Comparison of ENCODE assay signal across 28 mouse cellular contexts in the genomic region with DNA sequence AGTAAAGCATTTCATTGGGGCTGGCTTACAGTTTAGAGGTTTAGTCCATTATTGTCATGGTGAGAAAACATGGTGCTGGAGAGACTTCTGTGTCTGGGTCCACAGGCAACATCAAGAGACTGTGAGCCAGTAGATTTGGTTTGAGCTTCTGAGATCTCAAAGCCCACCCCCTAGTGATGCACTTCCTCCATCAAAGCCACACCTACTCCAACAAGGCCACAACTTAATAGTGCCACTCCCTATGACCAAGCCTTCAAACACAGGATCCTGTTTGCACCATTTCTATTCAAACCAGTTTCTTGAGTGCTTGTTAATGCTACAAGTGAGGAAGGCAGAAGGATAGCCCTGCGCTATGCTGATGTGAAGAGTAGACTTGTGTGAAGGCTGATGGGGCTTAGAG. TPM values are rescaled to one million over a fixed set of nuclear protein-coding genes. Genes with fewer than 3 reads are reported as not detected.
DNase-seq lines count a peak whose midpoint lies in the region; ATAC-seq and TF ChIP-seq lines count a peak whose summit lies in the region.
"Had no signal": no experiment of that assay in that cellular context is flagged by ENCODE, and none has a peak within 500 bp of the region (broad histone marks: within the 10 kb centered on the region; RNA-seq: fewer than 3 reads in every experiment).

No protein-coding gene starts in this region.

- no peak for TF ChIP-seq CTCF in MEL (IDR thresholded peaks at IDR 0.05 in 2 of 3, conservative IDR thresholded peaks at IDR 0.05 in 1 of 3; ENCODE audit: control insufficient read depth in 1 of 3, insufficient read depth in 1 of 3, low read depth in 2 of 3, low read length in 3 of 3, poor library complexity in 1 of 3, severe bottlenecking in 1 of 3)
- TF ChIP-seq CTCF in stomach, postnatal 0 days (IDR thresholded peaks at IDR 0.05; ENCODE audit: low read depth) = no peak

- TF ChIP-seq POLR2A in MEL (IDR thresholded peaks at IDR 0.05; ENCODE audit: control insufficient read depth in 1 of 2, insufficient read depth in 1 of 2, low read depth in 1 of 2, low read length in 2 of 2, poor library complexity in 1 of 2) = no peak

- no peak overlapping the region for H3K4me3 ChIP-seq in MEL (ENCODE audit: control insufficient read depth in 1 of 2, insufficient read depth in 1 of 2, low read depth in 2 of 2, low read length in 2 of 2)
- H3K4me3 ChIP-seq in stomach, postnatal 0 days (ENCODE audit: low read depth, low read length) = no peak overlapping the region
- H3K4me3 ChIP-seq in forebrain, embryonic 11.5 days (ENCODE audit: low read depth, low read length) = no peak overlapping the region
- H3K4me3 ChIP-seq: embryonic facial prominence, embryonic 12.5 days; embryonic facial prominence, embryonic 15.5 days; forebrain, embryonic 12.5 days; forebrain, embryonic 15.5 days; heart, embryonic 12.5 days; heart, embryonic 15.5 days; hindbrain, embryonic 10.5 days; hindbrain, embryonic 13.5 days had no signal

- no peak for TF ChIP-seq EP300 in MEL (IDR thresholded peaks at IDR 0.05; ENCODE audit: low read depth in 1 of 2, low read length in 2 of 2)
- TF ChIP-seq EP300 in stomach, postnatal 0 days (optimal IDR thresholded peaks at IDR 0.05) = no peak

- 92% methylated on average over 1 of the region's 1 CpGs for WGBS in stomach, postnatal 0 days
- whole genome bisulfite sequencing in forebrain, embryonic 11.5 days = 97% methylated on average over 1 of the region's 1 CpGs

- no peaks in the 10 kb centered on the region for H3K27me3 ChIP-seq in MEL (ENCODE audit: control insufficient read depth in 1 of 2, insufficient read depth in 2 of 2, low read length in 2 of 2)
- H3K27me3 ChIP-seq in stomach, postnatal 0 days (ENCODE audit: control insufficient read depth, insufficient read depth, low read length) = no peaks in the 10 kb centered on the region
- H3K27me3 ChIP-seq in forebrain, embryonic 11.5 days (ENCODE audit: control insufficient read depth, insufficient read depth, low read length) = no peaks in the 10 kb centered on the region
- H3K27me3 ChIP-seq: embryonic facial prominence, embryonic 12.5 days; embryonic facial prominence, embryonic 15.5 days; forebrain, embryonic 12.5 days; forebrain, embryonic 15.5 days; heart, embryonic 12.5 days; heart, embryonic 15.5 days; hindbrain, embryonic 13.5 days; Patski had no signal

- no peaks in the 10 kb centered on the region for H3K79me2 ChIP-seq in MEL (ENCODE audit: control insufficient read depth, insufficient read depth, low read length, poor library complexity)

- DNase-seq in ES-CJ7 (ENCODE audit: low read depth, low spot score) (peak; percentile 33), MEL (ENCODE audit: low read depth, low spot score) (peak; percentile 52)
- DNase-seq in induced T-regulatory cell, adult 2 months (ENCODE audit: low read depth) = peak; percentile 44
- DNase-seq in stomach, postnatal 0 days (ENCODE audit: low spot score) = no peak
- no peak for DNase-seq in kidney, postnatal 10 days
- no peak for DNase-seq in forebrain, embryonic 11.5 days (ENCODE audit: low spot score)
- DNase-seq: adrenal gland, postnatal 10 days; adrenal gland, postnatal 36 days; cerebellum, adult 18-20 months; cerebellum, adult 9-10 months; cerebellum, postnatal 14 days; gastrocnemius, postnatal 10 days; gastrocnemius, postnatal 36 days; heart, postnatal 10 days; heart, postnatal 36 days had no signal

- H3K36me3 ChIP-seq in MEL (ENCODE audit: control insufficient read depth in 1 of 2, insufficient read depth in 2 of 2, low read length in 2 of 2) = peaks cover 8 to 33% of the 10 kb centered on the region in 2 experiments
- no peaks in the 10 kb centered on the region for H3K36me3 ChIP-seq in stomach, postnatal 0 days (ENCODE audit: control insufficient read depth, insufficient read depth, low read length)
- H3K36me3 ChIP-seq in forebrain, embryonic 11.5 days (ENCODE audit: control insufficient read depth, insufficient read depth, low read length) = no peaks in the 10 kb centered on the region
- H3K36me3 ChIP-seq: embryonic facial prominence, embryonic 15.5 days; forebrain, embryonic 15.5 days; heart, embryonic 15.5 days had no signal

- H3K4me2 ChIP-seq in stomach, postnatal 0 days (replicated peaks; ENCODE audit: low read depth) = no peak overlapping the region
- H3K4me2 ChIP-seq in forebrain, embryonic 11.5 days (ENCODE audit: low read depth, low read length, severe bottlenecking) = no peak overlapping the region
- H3K4me2 ChIP-seq: embryonic facial prominence, embryonic 12.5 days; embryonic facial prominence, embryonic 15.5 days; forebrain, embryonic 12.5 days; forebrain, embryonic 15.5 days; heart, embryonic 12.5 days; heart, embryonic 15.5 days; hindbrain, embryonic 13.5 days had no signal

- no peaks in the 10 kb centered on the region for H3K9me3 ChIP-seq in MEL (replicated peaks; ENCODE audit: insufficient read depth, low read length)
- no peaks in the 10 kb centered on the region for H3K9me3 ChIP-seq in stomach, postnatal 0 days (ENCODE audit: control insufficient read depth, low read length)
- no peaks in the 10 kb centered on the region for H3K9me3 ChIP-seq in forebrain, embryonic 11.5 days (ENCODE audit: control insufficient read depth, low read length)
- H3K9me3 ChIP-seq: embryonic facial prominence, embryonic 12.5 days; embryonic facial prominence, embryonic 15.5 days; forebrain, embryonic 12.5 days; forebrain, embryonic 15.5 days; heart, embryonic 15.5 days; hindbrain, embryonic 10.5 days; hindbrain, embryonic 13.5 days had no signal

- TF ChIP-seq RAD21 in MEL (IDR thresholded peaks at IDR 0.05; ENCODE audit: low read depth, low read length) = no peak

- no peak overlapping the region for H3K9ac ChIP-seq in MEL (ENCODE audit: control insufficient read depth, low read depth, low read length, poor library complexity, severe bottlenecking)
- H3K9ac ChIP-seq in stomach, postnatal 0 days (ENCODE audit: low read length) = no peak overlapping the region
- no peak overlapping the region for H3K9ac ChIP-seq in forebrain, embryonic 11.5 days (ENCODE audit: low read length)
- H3K9ac ChIP-seq: embryonic facial prominence, embryonic 12.5 days; embryonic facial prominence, embryonic 15.5 days; forebrain, embryonic 12.5 days; forebrain, embryonic 15.5 days; heart, embryonic 12.5 days; heart, embryonic 15.5 days; hindbrain, embryonic 13.5 days had no signal

- peak; percentile 32 for ATAC-seq in stomach, postnatal 0 days (ENCODE audit: low FRiP score, low TSS enrichment)
- ATAC-seq in forebrain, embryonic 11.5 days (replicated peaks; ENCODE audit: low FRiP score) = no peak
- ATAC-seq: activated CD4-positive, CD25-positive, alpha-beta regulatory T cell, adult 4 months; CD4-positive, CD25-positive, alpha-beta regulatory T cell, adult 4 months; forebrain, embryonic 15.5 days; hindbrain, postnatal 0 days; intestine, postnatal 0 days had no signal

- peak overlapping the region; percentile 74; the same call in 1 of the 2 replicates for H3K27ac ChIP-seq in MEL (ENCODE audit: control insufficient read depth, low read depth, low read length)
- H3K27ac ChIP-seq in stomach, postnatal 0 days (replicated peaks) = peak overlapping the region; percentile 73
- no peak overlapping the region for H3K27ac ChIP-seq in forebrain, embryonic 11.5 days (ENCODE audit: low read depth, low read length)
- H3K27ac ChIP-seq: embryonic facial prominence, embryonic 12.5 days; embryonic facial prominence, embryonic 15.5 days; forebrain, embryonic 12.5 days; forebrain, embryonic 15.5 days; heart, embryonic 15.5 days; hindbrain, embryonic 10.5 days; hindbrain, embryonic 13.5 days; hindbrain, postnatal 0 days had no signal

- peaks cover 29 to 39% of the 10 kb centered on the region in 2 experiments for H3K4me1 ChIP-seq in MEL (ENCODE audit: control insufficient read depth in 1 of 2, insufficient read depth in 2 of 2, low read length in 2 of 2)
- no peaks in the 10 kb centered on the region for H3K4me1 ChIP-seq in stomach, postnatal 0 days (replicated peaks; ENCODE audit: control insufficient read depth, insufficient read depth)
- H3K4me1 ChIP-seq in forebrain, embryonic 11.5 days (replicated peaks; ENCODE audit: control insufficient read depth, insufficient read depth, low read length) = no peaks in the 10 kb centered on the region
- H3K4me1 ChIP-seq: embryonic facial prominence, embryonic 12.5 days; forebrain, embryonic 12.5 days; forebrain, embryonic 15.5 days; hindbrain, embryonic 10.5 days had no signal

TF ChIP-seq in MEL, 35 proteins besides CTCF, POLR2A, EP300 and RAD21 (continues in another document):
- no peak for TF ChIP-seq NRF1 (IDR thresholded peaks at IDR 0.05; ENCODE audit: insufficient read depth, low read depth, low read length, poor library complexity, severe bottlenecking)
- TF ChIP-seq USF1 (IDR thresholded peaks at IDR 0.05; ENCODE audit: low read depth, low read length) = no peak
- TF ChIP-seq POLR2AphosphoS5 (IDR thresholded peaks at IDR 0.05; ENCODE audit: borderline replicate concordance, low read depth, low read length) = no peak
- TF ChIP-seq USF2 (IDR thresholded peaks at IDR 0.05; ENCODE audit: borderline replicate concordance in 1 of 2, insufficient read depth in 1 of 2, low read depth in 1 of 2, low read length in 2 of 2) = no peak
- TF ChIP-seq HCFC1 (IDR thresholded peaks at IDR 0.05; ENCODE audit: low read depth, low read length) = no peak
- TF ChIP-seq TAL1 (IDR thresholded peaks at IDR 0.05; ENCODE audit: low read length) = no peak
- TF ChIP-seq GABPA (IDR thresholded peaks at IDR 0.05; ENCODE audit: low read depth, low read length) = no peak
- TF ChIP-seq SIN3A (IDR thresholded peaks at IDR 0.05; ENCODE audit: low read length) = no peak
- no peak for TF ChIP-seq POLR2AphosphoS2 (IDR thresholded peaks at IDR 0.05; ENCODE audit: low read length)
- TF ChIP-seq NELFE (IDR thresholded peaks at IDR 0.05; ENCODE audit: low read depth, low read length) = no peak
- TF ChIP-seq CHD1 (IDR thresholded peaks at IDR 0.05; ENCODE audit: low read depth, low read length) = no peak
- no peak for TF ChIP-seq ETS1 (IDR thresholded peaks at IDR 0.05; ENCODE audit: low read depth, low read length)
- no peak for TF ChIP-seq MAFK (IDR thresholded peaks at IDR 0.05; ENCODE audit: borderline replicate concordance, low read depth, low read length)
- no peak for TF ChIP-seq KAT2A (conservative IDR thresholded peaks at IDR 0.05; ENCODE audit: low read depth, low read length)
- no peak for TF ChIP-seq MYB (IDR thresholded peaks at IDR 0.05; ENCODE audit: low read depth, low read length)
- no peak for TF ChIP-seq SMC3 (IDR thresholded peaks at IDR 0.05; ENCODE audit: low read depth, low read length)
- TF ChIP-seq MEF2A (IDR thresholded peaks at IDR 0.05; ENCODE audit: extremely low read depth, insufficient replicate concordance, low read depth, low read length, poor library complexity, severe bottlenecking) = no peak

RNA-seq across cellular contexts. Expression of gene Zfp750, which starts 38.8 kb away (rescaled TPM):
- total RNA-seq in MEL (2012; rRNA removed) = 0.08 TPM in 1 of 2 replicates, not detected in the other
- under 1 TPM in 1 of 2 experiments, not detected in 1; 0.06 TPM for polyA plus RNA-seq in MEL (2012; ENCODE audit: insufficient read depth in 1 of 2, insufficient read length in 2 of 2, low read depth in 1 of 2, low replicate concordance in 2 of 2, missing spikeins in 1 of 2)
- polyA plus RNA-seq in stomach, postnatal 0 days (2015; fragmentation: Nextera tagmentation; extraction: Ambion mirVana) = 19.2 and 22.7 TPM in 2 replicates
- polyA plus RNA-seq in forebrain, embryonic 11.5 days (2014; fragmentation: Nextera tagmentation; extraction: Ambion mirVana) = 0.48 and 0.56 TPM in 2 replicates
- total RNA-seq: gastrocnemius, postnatal 10 days; heart, postnatal 36 days had no signal
- polyA plus RNA-seq: Patski had no signal

Comparison
In these comparisons a context has a peak if more than half of its experiments do, and no peak if none do; other contexts are left out.
1. DNase-seq: peak in ES-CJ7 (single experiment), MEL (single experiment) and induced T-regulatory cell, adult 2 months (single experiment); none in stomach, postnatal 0 days (single experiment), kidney, postnatal 10 days (single experiment) and forebrain, embryonic 11.5 days (single experiment).
2. RNA of gene Zfp750, which starts 38.8 kb away (polyA plus RNA-seq): 19.2 to 22.7 TPM in stomach, postnatal 0 days; 0.48 to 0.56 TPM in forebrain, embryonic 11.5 days and 0.06 TPM in MEL; every median in the first group is over 10 times any median in the second.